Mouse (Mus musculus) CH12.LX (cell line): Measurements from ENCODE around the gene Cnpy1.

Experiments used
- BHLHE40 ChIP-seq: IDR thresholded peaks from 2 replicates; pipeline ENCODE4 v1.6.1; 2011; ENCODE audit warnings: mild to moderate bottlenecking, low read depth, low read length, improper control_type of control experiment
- CTCF ChIP-seq, 2 experiments: IDR thresholded peaks in 1 of 2; conservative IDR thresholded peaks in 1 of 2; 2 replicates each; pipeline ENCODE4 v1.5.1; 2011 to 2012; ENCODE audit warnings: low read depth in 2 of 2, low read length in 2 of 2, improper control_type of control experiment in 1 of 2, inconsistent platforms in 1 of 2, mild to moderate bottlenecking in 1 of 2, moderate library complexity in 1 of 2
- EP300 ChIP-seq: IDR thresholded peaks from 2 replicates; pipeline ENCODE4 v1.6.1; 2011; ENCODE audit warnings: low read length, improper control_type of control experiment
- HCFC1 ChIP-seq: IDR thresholded peaks from 2 replicates; pipeline ENCODE4 v1.6.1; 2012; ENCODE audit warnings: low read depth, mild to moderate bottlenecking, inconsistent platforms, low read length, improper control_type of control experiment
- KAT2A ChIP-seq: IDR thresholded peaks from 2 replicates; pipeline ENCODE4 v1.6.1; 2012; ENCODE audit warnings: low read length, improper control_type of control experiment, inconsistent platforms; ENCODE audit not compliant: insufficient replicate concordance
- MAFK ChIP-seq: IDR thresholded peaks from 2 replicates; pipeline ENCODE4 v1.6.1; 2011; ENCODE audit warnings: low read length, improper control_type of control experiment; ENCODE audit not compliant: insufficient replicate concordance
- MAX ChIP-seq: IDR thresholded peaks from 2 replicates; pipeline ENCODE4 v1.6.1; 2011; ENCODE audit warnings: low read length, improper control_type of control experiment
- NELFE ChIP-seq: IDR thresholded peaks from 2 replicates; pipeline ENCODE4 v1.6.1; 2011; ENCODE audit warnings: low read depth, low read length, improper control_type of control experiment
- PAX5 ChIP-seq: IDR thresholded peaks from 2 replicates; pipeline ENCODE4 v1.6.1; 2012; ENCODE audit warnings: low read length, inconsistent platforms, mixed read lengths
- POLR2A ChIP-seq: IDR thresholded peaks from 2 replicates; pipeline ENCODE4 v1.6.1; 2011; ENCODE audit warnings: low read depth, mild to moderate bottlenecking, improper control_type of control experiment, low read length
- SMC3 ChIP-seq: IDR thresholded peaks from 2 replicates; pipeline ENCODE4 v1.6.1; 2011; ENCODE audit warnings: low read depth, low read length, improper control_type of control experiment
- USF2 ChIP-seq: conservative IDR thresholded peaks from 2 replicates; pipeline ENCODE4 v1.6.1; 2011; ENCODE audit warnings: low read depth, low read length, improper control_type of control experiment
- ZC3H11A ChIP-seq: IDR thresholded peaks from 2 replicates; pipeline ENCODE4 v1.6.1; 2012; ENCODE audit warnings: low read depth, mild to moderate bottlenecking, inconsistent platforms, low read length, improper control_type of control experiment
- ZKSCAN1 ChIP-seq: IDR thresholded peaks from 2 replicates; pipeline ENCODE4 v1.6.1; 2012; ENCODE audit warnings: low read depth, inconsistent platforms, low read length, improper control_type of control experiment, borderline replicate concordance

DNA sequence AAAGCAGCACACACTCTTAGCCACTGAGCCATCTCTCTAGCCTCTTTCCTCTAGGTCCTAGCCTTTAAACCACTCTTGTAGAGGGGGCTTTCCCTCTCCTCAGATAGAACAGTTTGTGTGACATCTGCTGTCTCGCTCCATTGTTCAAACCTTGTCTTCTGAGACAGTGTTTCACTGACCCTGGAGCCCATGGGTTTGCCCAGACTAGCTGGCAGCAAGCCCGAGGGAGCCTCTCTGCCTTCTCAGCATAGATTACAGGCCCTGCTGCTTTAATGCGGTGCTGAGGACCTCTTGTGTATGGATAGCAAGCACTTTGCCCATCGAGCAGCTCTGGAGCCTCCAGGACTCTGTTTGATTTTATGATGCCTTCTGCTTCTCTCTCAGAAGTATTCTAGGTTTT lies 8.6 kb downstream of the Cnpy1 start:
- TF ChIP-seq CTCF (conservative IDR thresholded peaks at IDR 0.05 in 1 of 2, IDR thresholded peaks at IDR 0.05 in 1 of 2; ENCODE audit: low read depth in 2 of 2, low read length in 2 of 2) (peak in 1 of 2 experiments; percentile 35; a peak in 2 of 4 replicates), MAFK (no peak), MAX (no peak), POLR2A (no peak), PAX5 (no peak), ZC3H11A (no peak), HCFC1 (no peak), SMC3 (peak; percentile 22; the same call in 1 of the 2 replicates), EP300 (no peak), BHLHE40 (no peak), NELFE (no peak), USF2 (no peak), KAT2A (no peak), ZKSCAN1 (no peak)
